Mouse (Mus musculus) adrenal gland, postnatal 14 days (tissue): Measurements from ENCODE around the gene Gm49391. TPM values are rescaled to one million over a fixed set of nuclear protein-coding genes. Genes with fewer than 3 reads are reported as not detected.
"Not testable (repeated sequence)": the region's sequence is repeated elsewhere in the genome, so short reads cannot be mapped to it uniquely, and the experiment has no call there.

Experiments
- DNase-seq: peaks from one replicate; pipeline ENCODE4 v3.0.0; 2021; ENCODE audit warnings: mixed read lengths
- long read RNA-seq, 2 experiments: library from polyadenylated mRNA; stranded (forward); transcript quantifications; one replicate each; pipeline ENCODE4 v2.0.0; 2021
- total RNA-seq: library from RNA; stranded (reverse); gene quantifications from 2 replicates; pipeline ENCODE4 v1.2.3, GENCODE M21; 2021

Gene Gm49391
- 0.75 and 2.1 TPM in 2 replicates for total RNA-seq
- long read RNA-seq, experiment 1 = 0 reads
- long read RNA-seq, experiment 2, partial matches to known transcripts = 0 of 2 reads
- long read RNA-seq, experiment 2, other reads (novel, unspliced or antisense) = 2 of 2 reads

- DNase-seq = peak; percentile 42
Observed at GRCm38 (mm10) chr13:60936500-60936901, at the start of gene Gm49391, which contains the start of gene Ctla2a. TSS of gene Gm49391 (minus strand) at chr13:60936571. TSS of gene Ctla2a (minus strand) at chr13:60936625.

DNA sequence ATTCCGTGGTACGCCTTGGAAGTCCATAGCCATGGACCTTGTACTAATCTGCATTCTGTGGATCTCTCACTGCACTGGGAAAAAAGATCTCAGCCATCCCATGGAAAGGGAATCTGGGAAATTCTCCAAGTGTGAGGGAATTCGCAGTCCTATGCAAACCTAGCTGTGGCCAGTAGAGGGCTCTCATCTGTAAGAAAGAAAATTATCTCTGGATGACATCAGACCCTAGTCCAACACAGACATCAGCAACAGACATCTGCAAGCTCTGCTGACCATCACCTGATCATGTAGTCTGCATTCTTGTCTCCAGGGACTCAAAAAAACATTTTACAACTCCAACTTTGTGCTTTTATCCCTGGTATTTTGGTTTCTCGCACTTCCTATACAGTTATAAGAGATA is 35.9 kb upstream of the Gm49391 start:
- not testable (repeated sequence) for DNase-seq

DNA sequence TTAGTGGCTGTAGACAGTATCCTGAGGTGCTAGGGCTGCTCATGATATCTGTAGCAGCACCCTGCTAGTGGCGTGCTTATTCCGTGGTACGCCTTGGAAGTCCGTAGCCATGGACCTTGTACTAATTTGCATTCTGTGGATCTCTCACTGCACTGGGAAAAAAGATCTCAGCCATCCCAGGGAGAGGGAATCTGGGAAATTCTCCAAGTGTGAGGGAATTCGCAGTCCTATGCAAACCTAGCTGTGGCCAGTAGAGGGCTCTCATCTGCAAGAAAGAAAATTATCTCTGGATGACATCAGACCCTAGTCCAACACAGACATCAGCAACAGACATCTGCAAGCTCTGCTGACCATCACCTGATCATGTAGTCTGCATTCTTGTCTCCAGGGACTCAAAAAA is 27.6 kb upstream of the Gm49391 start:
- DNase-seq = not testable (repeated sequence)

DNA sequence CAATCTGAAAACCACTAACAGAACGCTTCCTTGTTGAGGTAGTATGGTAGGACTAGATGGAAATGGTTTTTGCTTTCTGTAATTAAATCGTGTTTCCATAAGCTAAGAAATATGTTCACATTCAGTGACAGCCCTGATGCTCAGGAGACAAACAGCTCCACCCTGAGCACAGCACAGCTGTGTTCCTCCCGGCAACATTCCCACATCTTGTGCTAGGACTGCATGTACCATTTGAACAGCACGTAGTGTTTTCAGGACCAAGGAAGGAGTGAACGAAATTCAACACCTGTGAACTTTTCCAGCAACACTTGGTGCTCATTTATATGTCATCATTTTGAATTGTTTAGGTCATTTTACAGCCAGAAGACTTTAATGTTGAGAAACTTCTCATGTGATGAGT is 25.3 kb upstream of the Gm49391 start:
- no peak for DNase-seq

DNA sequence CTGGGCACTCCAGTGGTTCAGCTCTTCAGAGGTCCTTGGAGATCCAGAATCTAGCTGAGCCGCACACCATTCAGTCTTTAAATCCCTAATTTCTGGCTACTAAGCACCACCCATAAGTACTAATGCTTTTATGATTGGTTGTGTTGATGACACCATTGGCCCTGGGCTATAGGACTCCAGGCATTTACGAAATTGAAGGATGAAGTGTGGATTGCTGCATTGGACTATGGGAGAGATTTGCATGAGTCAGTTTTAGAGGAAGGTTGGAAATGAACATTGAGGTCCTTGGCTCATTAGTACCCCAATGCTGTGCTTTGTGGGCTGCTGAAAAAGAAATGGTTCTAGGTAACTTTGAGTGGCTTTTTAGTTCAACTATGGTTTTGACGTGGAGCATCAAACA is 5.5 kb upstream of the Gm49391 start, which contains the start of gene Tpbpa:
Tpbpa (minus strand) TSS at position 101 of the 400 bp plus-strand sequence.
- not testable (repeated sequence) for DNase-seq

GRCm38 (mm10) chr13:60935490-60935889 is 881 bp downstream of the Gm49391 start, which contains the start of gene Gm49393:
TSS of gene Gm49393 (minus strand) at chr13:60935590.
- DNase-seq = not testable (repeated sequence)

GRCm38 (mm10) chr13:60904780-60905179 is 31.6 kb downstream of the Gm49391 start, which contains the start of gene Tpbpb:
TSS of gene Tpbpb (minus strand) at chr13:60904880.
- not testable (repeated sequence) for DNase-seq

- peak; percentile 49 for DNase-seq
Observed at GRCm38 (mm10) chr13:60897328-60897727, 39.0 kb downstream of the Gm49391 start, which contains the start of gene Ctla2b. TSS of gene Ctla2b (minus strand) at chr13:60897447.

GRCm38 (mm10) chr13:60896794-60897193 is 39.6 kb downstream of the Gm49391 start, which contains the start of gene Gm49392:
TSS of gene Gm49392 (minus strand) at chr13:60896894.
- not testable (repeated sequence) for DNase-seq

DNA sequence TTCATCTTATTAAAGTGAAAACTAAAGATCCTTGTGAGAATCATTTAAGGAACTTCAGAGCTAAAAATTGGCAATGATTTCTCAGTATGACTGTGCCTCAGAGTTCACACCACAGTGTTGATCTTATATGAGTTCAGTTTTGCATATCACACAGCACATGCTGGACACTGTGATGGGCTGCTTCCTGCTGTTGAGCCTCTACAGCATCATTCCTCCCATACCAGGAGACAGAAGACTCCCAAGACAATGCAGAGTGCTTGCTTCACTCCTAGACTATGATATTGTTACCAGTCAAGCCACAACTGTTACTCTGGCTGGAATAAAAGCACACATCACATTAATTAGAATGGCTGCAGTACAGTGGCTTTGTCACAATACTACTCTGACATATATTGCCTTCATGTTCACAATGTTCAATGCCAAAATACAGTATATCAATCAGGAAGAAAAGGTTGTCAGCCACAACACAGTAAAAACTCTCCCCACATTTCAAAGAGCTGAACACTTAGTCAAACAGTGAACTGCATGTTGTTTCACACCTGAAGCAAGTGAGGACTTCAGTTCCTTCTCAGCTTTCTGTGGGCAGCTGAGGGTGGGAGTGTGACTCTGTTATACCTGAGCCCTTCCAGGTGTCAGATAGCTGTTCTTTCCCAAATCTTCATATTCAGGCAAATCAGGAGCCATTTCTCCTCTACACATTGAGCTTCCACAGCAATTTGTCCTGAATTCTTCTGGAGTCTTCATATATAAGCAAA is 40.8 kb downstream of the Gm49391 start:
- DNase-seq = no peak

DNA sequence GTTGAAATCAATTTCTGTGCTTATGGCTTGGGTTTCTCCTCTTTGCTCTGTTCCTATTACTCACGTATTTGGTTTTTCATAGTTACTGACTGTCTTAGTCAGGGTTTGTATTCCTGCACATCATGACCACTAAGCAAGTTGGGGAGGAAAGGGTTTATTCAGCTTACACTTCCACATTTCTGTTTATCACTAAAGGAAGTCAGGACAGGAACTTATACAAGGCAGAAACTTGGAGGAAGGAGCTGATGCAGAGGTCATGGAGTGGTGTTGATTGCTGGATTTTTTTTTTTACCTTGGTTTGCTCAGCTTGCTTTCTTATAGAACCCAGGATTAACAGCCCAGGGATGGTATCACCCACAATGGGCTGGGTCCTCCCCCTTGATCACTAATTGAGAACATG is 44.1 kb downstream of the Gm49391 start:
- DNase-seq = no peak

- DNase-seq = peak; percentile 55
Observed at GRCm38 (mm10) chr13:60864281-60864680, 72.1 kb downstream of the Gm49391 start, which contains the start of gene 4930486L24Rik. TSS of gene 4930486L24Rik (minus strand) at chr13:60864475.

- DNase-seq = no peak
Observed at GRCm38 (mm10) chr13:60848241-60849120, 87.9 kb downstream of the Gm49391 start.

Other genes with a start within 250 kb of the Gm49391 start
- not detected in 2 replicates for gene BC051665, start 150.2 kb downstream of the Gm49391 start, total RNA-seq
- not detected in 2 replicates for gene Ctsll3, start 133.7 kb downstream of the Gm49391 start, total RNA-seq
- gene 4930486L24Rik, start 72.1 kb downstream of the Gm49391 start, total RNA-seq = 34.7 and 39.4 TPM in 2 replicates
- 2.3 and 2.5 TPM in 2 replicates for gene Gm49392, start 39.7 kb downstream of the Gm49391 start, total RNA-seq
- 7.1 and 9.8 TPM in 2 replicates for gene Ctla2b, start 39.1 kb downstream of the Gm49391 start, total RNA-seq
- not detected in 2 replicates for gene Tpbpb, start 31.7 kb downstream of the Gm49391 start, total RNA-seq
- not detected in 2 replicates for gene Gm49393, start 981 bp downstream of the Gm49391 start, total RNA-seq
- 45.6 and 76.5 TPM in 2 replicates for gene Ctla2a, start 54 bp upstream of the Gm49391 start, total RNA-seq
- gene Tpbpa, start 5.4 kb upstream of the Gm49391 start, total RNA-seq = not detected in 2 replicates
- gene Ctsj, start 69.4 kb upstream of the Gm49391 start, total RNA-seq = not detected in 2 replicates
- not detected in 2 replicates for gene Ctsq, start 104.1 kb upstream of the Gm49391 start, total RNA-seq
- gene Ctsr, start 227.7 kb upstream of the Gm49391 start, total RNA-seq = not detected in 2 replicates